Mouse (Mus musculus) embryonic fibroblast, embryonic 13.5 days (primary cell): ENCODE data around the gene Mbnl2. TPM values are rescaled to one million over a fixed set of nuclear protein-coding genes. Genes with fewer than 3 reads are reported as not detected.

ENCODE experiments used
- H3K27ac ChIP-seq: 2 replicates; pipeline ENCODE4 v1.5.1; 2012; ENCODE audit warnings: low read length, control low read depth, inconsistent platforms; ENCODE audit not compliant: insufficient read depth
- H3K4me1 ChIP-seq: 2 replicates; pipeline ENCODE4 v1.6.1; 2011; ENCODE audit warnings: low read length; ENCODE audit not compliant: control insufficient read depth, insufficient read depth
- H3K4me3 ChIP-seq: 2 replicates; pipeline ENCODE4 v1.5.1; 2011; ENCODE audit warnings: mild to moderate bottlenecking, control low read depth, low read length; ENCODE audit not compliant: insufficient read depth
- CTCF ChIP-seq: IDR thresholded peaks from 2 replicates; pipeline ENCODE4 v1.5.1; 2011; ENCODE audit warnings: mild to moderate bottlenecking, control low read depth, low read length, moderate library complexity, borderline replicate concordance; ENCODE audit not compliant: insufficient read depth
- POLR2A ChIP-seq: IDR thresholded peaks from 2 replicates; pipeline ENCODE4 v1.6.1; 2011; ENCODE audit warnings: low read depth, mild to moderate bottlenecking, control low read depth, low read length, moderate library complexity
- polyA plus RNA-seq: library from polyadenylated mRNA; stranded (reverse); fragments of >200 nt; gene quantifications from 2 replicates; pipeline ENCODE4 v1.2.4, GENCODE M21; 2011; ENCODE audit warnings: low read depth; ENCODE audit not compliant: missing spikeins, insufficient read length

The Mbnl2 gene
- polyA plus RNA-seq, 1 experiment, result 207 TPM

DNA sequence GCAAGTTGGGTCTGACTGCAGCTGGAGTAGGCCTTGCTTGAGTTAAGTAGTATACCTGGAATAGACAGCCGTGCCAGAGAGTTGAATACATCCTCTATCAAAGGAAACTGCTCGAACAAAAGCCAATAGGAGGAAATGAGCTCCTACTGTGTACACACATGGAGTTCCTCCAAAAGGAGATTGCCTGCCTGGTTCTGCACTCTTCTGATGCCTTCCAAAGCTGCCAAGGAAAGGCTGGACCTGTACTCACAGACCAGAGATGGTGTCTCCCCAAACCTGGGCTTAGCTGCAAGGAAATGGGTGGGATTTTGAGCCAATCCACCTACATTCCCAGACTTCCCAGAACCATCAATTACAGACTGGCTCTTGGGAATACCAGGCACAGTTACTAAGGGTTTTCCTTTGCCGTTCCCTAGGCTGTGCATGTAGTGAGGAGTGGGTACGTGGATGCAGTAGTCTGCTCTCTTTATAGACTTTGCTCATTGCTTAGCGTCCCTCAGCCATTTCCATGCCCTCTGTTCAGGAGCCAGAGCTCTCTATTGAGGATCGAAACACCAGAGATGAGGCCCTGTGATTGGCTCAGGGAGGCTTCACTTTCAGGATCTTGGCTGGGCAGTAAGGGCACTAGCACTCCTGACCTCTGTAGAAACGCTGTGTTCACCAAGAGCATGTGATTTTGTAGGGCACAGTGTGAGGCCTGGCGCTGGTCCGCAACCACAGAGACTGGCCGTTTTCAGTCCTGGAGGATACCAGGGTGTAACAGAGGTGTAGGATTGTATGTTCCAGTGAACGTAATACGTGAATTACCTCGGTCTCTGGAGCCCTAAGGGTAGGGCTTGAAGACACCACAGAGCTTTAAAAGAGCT, 20.1 kb downstream of the Mbnl2 start:
- TF ChIP-seq POLR2A (no peak), CTCF (no peak)
- Histone ChIP-seq H3K4me1 (peaks cover 42% of the 10 kb centered on the region), H3K27ac (peak overlapping the region; percentile 96), H3K4me3 (no peak overlapping the region)

DNA sequence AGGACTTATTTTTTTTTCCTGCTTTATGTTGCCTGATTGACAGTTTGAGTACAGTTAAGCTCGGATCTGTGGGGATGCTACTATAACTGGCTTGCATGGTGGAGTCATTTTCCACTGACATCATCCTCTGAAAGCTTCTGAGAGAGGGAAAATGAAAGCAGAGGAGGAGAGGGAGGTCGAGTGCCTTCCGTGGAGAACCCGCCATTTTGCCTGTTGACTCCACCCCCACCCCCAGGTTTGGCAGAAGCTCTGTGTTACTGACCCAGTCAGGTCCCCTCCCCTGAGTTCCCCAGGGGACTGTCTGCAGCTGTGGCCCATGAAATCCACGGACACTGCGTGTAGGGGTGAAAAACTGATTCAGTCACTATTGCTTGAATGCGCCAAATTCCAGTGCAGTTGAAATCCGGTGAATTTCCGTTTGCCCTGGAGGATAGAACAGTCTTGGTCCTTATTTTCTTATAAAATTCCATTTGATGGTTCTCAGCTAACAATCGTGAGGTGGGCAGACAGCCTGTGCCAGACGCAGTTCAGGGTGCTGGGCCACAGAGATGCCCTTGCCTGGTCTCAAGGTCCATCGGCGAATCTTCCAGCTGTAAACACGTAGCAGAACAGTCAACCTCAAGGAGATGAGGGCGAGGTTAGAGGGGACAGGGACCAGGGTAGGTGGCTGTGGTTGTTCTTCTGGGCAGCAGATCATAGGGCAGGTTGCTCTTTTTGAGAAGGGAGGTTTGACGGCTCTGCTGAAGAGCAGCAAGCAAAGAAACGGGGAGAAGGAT, 20.9 kb downstream of the Mbnl2 start:
- 0 out of 2 replicates have a peak overlapping the region, but pooled peaks have one; percentile 7 for H3K4me3 ChIP-seq
- peaks cover 45% of the 10 kb centered on the region for H3K4me1 ChIP-seq
- H3K27ac ChIP-seq, result peak overlapping the region; percentile 96
- TF ChIP-seq CTCF (no peak), POLR2A (no peak)

GRCm38 (mm10) chr14:120297137-120297749, 21.8 kb downstream of the Mbnl2 start:
- peak overlapping the region; percentile 96 for H3K27ac ChIP-seq
- H3K4me3 ChIP-seq, result peak overlapping the region; percentile 47
- TF ChIP-seq POLR2A (no peak), CTCF (no peak)
- H3K4me1 ChIP-seq, result peaks cover 41% of the 10 kb centered on the region

DNA sequence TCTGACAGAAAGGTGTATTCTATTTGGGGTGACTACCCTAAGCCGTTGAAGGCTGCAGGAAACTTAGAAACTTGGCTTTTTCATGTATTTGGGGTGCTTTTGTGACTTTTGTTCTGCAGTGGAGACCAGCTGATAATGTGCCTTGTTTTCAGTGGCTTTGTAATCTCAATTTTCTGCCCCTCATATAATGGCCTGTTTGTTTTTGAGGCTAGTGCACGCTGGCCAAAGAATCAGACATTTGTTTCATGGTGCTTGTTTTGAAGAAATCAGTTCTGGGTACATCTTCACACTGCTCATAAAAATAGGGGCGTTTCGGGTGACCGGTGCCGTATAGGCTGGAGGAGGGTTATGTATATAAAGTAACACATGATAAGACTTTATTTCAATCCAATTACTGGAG, 22.4 kb downstream of the Mbnl2 start:
- H3K4me1 ChIP-seq, result peaks cover 36% of the 10 kb centered on the region
- H3K4me3 ChIP-seq, result peak overlapping the region; percentile 47
- H3K27ac ChIP-seq, result peak overlapping the region; percentile 96
- no peak for TF ChIP-seq CTCF
- TF ChIP-seq POLR2A, result no peak

DNA sequence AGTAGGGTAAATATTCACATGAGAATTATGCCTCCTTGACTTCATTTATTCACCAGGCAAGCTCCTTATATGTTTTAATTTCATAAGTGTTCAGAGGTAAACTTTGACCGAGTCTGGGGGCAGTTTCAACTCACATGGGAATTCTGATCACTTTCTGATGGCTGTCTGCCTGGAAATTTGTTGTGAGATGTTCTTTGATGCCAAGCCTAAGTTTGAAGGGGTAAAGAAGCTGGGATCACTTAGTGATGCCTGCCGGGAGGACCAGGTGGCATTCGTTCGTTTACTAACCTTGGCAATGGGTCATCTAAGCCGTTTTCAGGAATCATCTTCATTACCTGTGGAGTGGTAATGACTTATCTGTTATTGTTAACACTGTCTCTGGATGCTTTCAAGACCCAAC, 23.0 kb downstream of the Mbnl2 start:
- no peak for TF ChIP-seq CTCF
- TF ChIP-seq POLR2A, result no peak
- Histone ChIP-seq H3K4me1 (peaks cover 34% of the 10 kb centered on the region), H3K27ac (peak overlapping the region; percentile 62)

GRCm38 (mm10) chr14:120299716-120300115, 24.2 kb downstream of the Mbnl2 start:
- TF ChIP-seq CTCF, result no peak
- H3K4me1 ChIP-seq, result peaks cover 32% of the 10 kb centered on the region
- peak overlapping the region; percentile 97 for H3K27ac ChIP-seq
- H3K4me3 ChIP-seq, result no peak overlapping the region

More for the DNA sequence above, 23.0 kb downstream of the Mbnl2 start:
- peak overlapping the region; percentile 4; the same call in 1 of the 2 replicates for H3K4me3 ChIP-seq

DNA sequence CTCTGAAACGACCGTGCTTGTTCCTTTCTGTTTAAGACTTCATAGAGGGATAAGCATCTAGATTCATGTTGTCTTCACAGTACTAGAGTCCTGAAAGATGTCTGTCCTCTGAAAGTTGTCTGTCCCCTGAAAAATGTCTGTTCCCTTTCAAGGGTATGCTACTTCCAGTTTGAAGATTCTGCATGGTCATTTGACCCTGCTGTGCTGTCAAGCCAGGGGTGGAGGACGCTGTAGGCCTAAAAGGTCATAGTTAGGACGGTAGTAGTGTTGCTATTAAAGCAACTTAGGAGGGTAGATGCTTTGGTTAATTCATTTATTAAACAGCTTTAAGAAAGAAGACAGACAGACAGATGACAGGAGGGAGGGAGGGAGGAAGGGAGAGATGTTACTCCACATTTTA, 24.7 kb downstream of the Mbnl2 start:
- Histone ChIP-seq H3K4me3 (no peak overlapping the region), H3K27ac (peak overlapping the region; percentile 97)
- TF ChIP-seq CTCF (no peak), POLR2A (no peak)

DNA sequence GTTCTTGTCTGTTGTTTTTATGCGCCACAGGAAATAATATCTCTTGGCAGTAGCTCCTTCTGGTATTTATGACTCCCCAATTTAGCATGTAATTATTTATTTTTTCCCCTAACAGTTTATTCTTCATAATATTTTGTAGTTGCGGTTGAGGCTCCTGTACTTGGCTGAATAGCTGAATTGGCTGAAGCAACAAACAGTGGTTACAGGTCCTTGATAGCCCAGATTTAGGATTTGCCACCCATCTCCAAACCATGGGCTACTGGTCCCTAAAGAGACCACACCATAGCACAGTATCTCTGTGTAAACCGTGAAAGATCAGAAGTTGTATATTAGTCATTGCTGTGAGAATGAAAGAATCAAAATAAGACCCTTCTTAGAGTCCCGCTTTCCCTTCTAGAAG, 25.3 kb downstream of the Mbnl2 start:
- TF ChIP-seq POLR2A (no peak), CTCF (no peak)
- peaks cover 26% of the 10 kb centered on the region for H3K4me1 ChIP-seq
- no peak overlapping the region for H3K4me3 ChIP-seq
- H3K27ac ChIP-seq, result peak overlapping the region; percentile 97

More for the DNA sequence above, 24.7 kb downstream of the Mbnl2 start:
- H3K4me1 ChIP-seq, result peaks cover 30% of the 10 kb centered on the region

- Histone ChIP-seq H3K27ac (peak overlapping the region; percentile 48), H3K4me3 (no peak overlapping the region), H3K4me1 (peaks cover 25% of the 10 kb centered on the region)
- TF ChIP-seq POLR2A (0 out of 2 replicates have a peak, but pooled peaks have one; percentile 39), CTCF (no peak)
Measured at GRCm38 (mm10) chr14:120302913-120303548, 27.6 kb downstream of the Mbnl2 start.
